Mouse (Mus musculus): ENCODE data around the gene Plekhg2.

DNA sequence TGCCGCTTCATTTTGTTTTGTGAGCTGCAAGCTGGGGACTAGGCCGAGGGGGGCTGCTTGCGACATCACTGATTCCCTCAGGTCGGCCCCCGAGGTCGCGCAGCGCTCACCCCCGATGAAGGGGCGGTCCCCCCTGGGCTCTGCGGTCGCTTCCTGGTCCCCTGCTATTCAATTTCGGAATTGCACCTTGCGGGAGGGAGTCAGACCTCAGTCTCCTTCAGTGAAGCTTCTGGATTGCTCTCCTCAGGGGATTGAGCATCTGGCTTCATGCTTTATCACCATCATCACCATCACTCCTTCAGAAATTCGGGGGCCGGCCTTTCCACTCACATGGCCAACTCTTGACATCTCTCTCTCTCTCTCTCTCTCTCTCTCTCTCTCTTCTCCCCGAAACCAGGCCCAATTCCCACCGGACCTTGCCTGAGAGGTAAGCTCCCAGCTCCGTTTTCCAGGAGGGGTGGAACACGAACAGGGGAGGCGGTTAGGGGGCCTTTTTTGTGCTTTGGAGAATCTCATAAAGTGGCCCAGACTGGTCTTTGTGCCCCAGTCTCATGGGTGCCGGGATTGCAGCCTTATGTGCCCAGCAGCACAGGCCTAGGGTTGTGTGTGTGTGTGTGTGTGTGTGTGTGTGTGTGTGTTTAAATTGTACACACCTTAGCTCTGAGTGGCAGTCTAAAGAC is 21.0 kb upstream of the Plekhg2 start:
- TF ChIP-seq POLR2A (IDR thresholded peaks at IDR 0.05; ENCODE audit: low read depth, low read length) (no peak), CTCF (IDR thresholded peaks at IDR 0.05; ENCODE audit: extremely low read depth, insufficient read depth, insufficient read length, insufficient replicate concordance) (no peak)
